Mouse (Mus musculus): ENCODE results near the gene Igsf9. TPM values are rescaled to one million over a fixed set of nuclear protein-coding genes. Genes with fewer than 3 reads are reported as not detected.

The Igsf9 gene
- polyA plus RNA-seq, 1 experiment from 2014 or later = 2.5 TPM

DNA sequence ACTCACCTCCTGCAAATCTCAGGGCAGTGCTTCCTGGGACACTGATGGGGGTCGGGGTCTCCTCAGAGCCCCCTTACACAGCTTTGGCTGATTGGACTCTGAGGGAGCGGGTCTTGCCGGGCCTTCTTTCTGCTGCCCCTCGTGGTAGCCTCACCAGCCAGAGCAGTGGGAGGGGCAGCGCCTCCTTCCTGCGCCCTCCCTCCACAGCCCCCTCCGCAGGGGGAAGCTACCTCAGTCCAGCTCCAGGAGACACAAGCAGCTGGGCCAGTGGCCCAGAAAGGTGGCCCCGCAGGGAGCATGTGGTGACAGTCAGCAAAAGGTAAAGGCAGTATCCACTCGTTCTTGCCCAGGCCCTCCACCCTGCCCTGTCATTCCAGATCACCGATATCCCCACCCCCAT lies 15.8 kb downstream of the Igsf9 start:
- WGBS (ENCODE audit: insufficient replicate concordance) = 36% methylated on average over 10 of the region's 10 CpGs
- ATAC-seq (ENCODE audit: low read depth) = no peak
- H3K4me3 ChIP-seq (ENCODE audit: low read depth, low read length) = no peak overlapping the region

DNA sequence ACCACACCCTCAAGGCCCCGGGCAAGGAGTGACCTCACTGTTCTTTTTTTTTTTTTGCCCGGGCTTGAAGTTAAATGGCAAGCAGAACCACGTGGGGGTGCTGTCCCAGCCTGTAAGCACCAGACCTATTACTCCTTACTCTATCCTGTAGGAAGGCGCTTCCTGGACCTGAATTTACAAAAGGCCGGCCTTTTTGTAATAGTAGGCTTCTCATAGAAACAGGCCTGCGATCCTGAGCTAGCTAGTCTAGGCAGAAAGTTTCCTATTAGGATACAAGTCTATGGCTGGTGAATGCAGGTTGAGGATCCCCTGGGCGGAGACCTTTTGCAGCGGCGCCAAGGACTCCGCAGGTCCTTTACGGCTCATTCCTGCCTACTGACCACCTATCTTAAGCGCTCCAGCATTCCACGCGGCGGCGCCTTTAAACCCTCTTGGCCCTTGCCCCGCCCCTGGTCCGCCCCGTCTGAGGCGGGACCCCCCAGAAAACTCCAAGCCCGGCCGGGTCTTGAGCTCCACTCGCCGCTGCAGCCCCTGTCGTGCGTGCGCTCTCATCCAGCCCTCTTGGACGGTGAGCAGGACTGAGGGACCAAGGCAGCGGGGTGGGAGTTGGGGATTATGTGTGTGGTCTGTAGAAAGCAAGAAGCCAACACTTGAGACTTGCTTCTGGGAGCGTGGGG lies 18.3 kb downstream of the Igsf9 start, which contains the start of gene Tagln2:
Tagln2 (plus strand) TSS at position 283 of the 677 bp plus-strand sequence.
- no peaks in the 10 kb centered on the region; the same call in 1 of the 2 replicates for H3K36me3 ChIP-seq (ENCODE audit: control insufficient read depth, insufficient read depth)
- no peaks in the 10 kb centered on the region for H3K9me3 ChIP-seq (replicated peaks; ENCODE audit: control insufficient read depth, low read length)
- peak within 1 kb of the TSS; percentile 77 for H3K27ac ChIP-seq (ENCODE audit: low read length)
- peak within 1 kb of the TSS; percentile 67 for H3K4me3 ChIP-seq (ENCODE audit: low read depth, low read length)
- ATAC-seq (ENCODE audit: low read depth) = peak; percentile 61
- H3K4me1 ChIP-seq (ENCODE audit: control insufficient read depth, low read depth, low read length) = peaks cover 27% of the 10 kb centered on the region
- 2% methylated on average over 30 of the region's 30 CpGs for WGBS (ENCODE audit: insufficient replicate concordance)
- peak within 1 kb of the TSS; percentile 64 for H3K4me2 ChIP-seq (ENCODE audit: low read depth, low read length)
- peak within 1 kb of the TSS; percentile 60 for H3K9ac ChIP-seq (ENCODE audit: low read depth, low read length)
- peaks cover 4% of the 10 kb centered on the region for H3K27me3 ChIP-seq (ENCODE audit: control insufficient read depth, insufficient read depth, low read depth, low read length)

More for the DNA sequence above, 15.8 kb downstream of the Igsf9 start:
- H3K27me3 ChIP-seq (ENCODE audit: control insufficient read depth, insufficient read depth, low read depth, low read length) = peaks cover 4% of the 10 kb centered on the region
- no peak overlapping the region for H3K4me2 ChIP-seq (ENCODE audit: low read depth, low read length)
- peaks cover 13% of the 10 kb centered on the region for H3K4me1 ChIP-seq (ENCODE audit: control insufficient read depth, low read depth, low read length)
- no peak overlapping the region for H3K27ac ChIP-seq (ENCODE audit: low read length)
- no peak overlapping the region for H3K9ac ChIP-seq (ENCODE audit: low read depth, low read length)
- no peaks in the 10 kb centered on the region for H3K9me3 ChIP-seq (replicated peaks; ENCODE audit: control insufficient read depth, low read length)
- H3K36me3 ChIP-seq (ENCODE audit: control insufficient read depth, insufficient read depth) = no peaks in the 10 kb centered on the region

DNA sequence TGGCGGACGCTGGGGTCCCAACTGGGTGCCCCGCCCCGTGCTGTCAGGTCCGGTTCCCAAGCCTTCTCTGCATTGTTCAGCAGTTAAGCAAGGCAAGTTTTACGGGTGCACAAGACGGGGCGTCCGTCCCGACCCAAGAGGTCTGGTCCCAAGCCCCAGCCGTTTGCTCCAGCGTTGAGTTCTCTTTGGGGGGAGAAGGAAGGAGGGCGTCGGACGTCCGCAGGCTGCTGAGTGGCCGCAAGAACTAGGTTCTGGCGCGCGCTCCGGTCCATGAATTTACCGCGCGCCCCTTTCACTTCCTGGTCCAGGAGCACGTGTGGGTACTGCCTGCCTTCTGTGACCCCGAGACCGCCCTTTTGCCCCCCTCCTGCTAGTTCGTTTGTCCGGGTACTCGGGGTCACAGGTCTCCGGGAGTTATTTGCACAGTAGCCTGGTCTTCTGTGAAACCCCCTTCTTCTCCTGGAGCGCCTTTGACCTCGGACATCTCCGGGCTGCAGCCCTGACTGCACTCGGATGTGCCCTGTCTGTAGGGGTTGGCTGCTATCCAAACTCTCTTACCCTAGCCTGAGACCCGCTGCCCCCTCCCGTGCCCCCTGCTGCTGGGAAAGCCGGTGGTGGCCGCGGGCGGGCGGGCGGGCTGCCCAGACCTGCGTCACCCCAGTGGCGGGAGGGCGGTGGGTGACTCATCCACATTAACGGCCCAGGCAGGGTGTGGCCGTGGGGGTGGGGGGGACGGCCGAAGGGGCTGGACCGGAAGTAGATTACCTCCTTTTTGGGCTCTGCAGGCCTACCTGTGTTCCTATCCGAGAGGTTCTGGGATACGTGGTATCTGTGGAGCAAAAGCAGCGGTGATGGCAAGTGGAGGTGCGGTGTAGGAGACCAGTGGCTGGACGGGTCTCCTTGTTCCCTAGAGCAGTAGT lies 19.1 kb downstream of the Igsf9 start:
- Histone ChIP-seq H3K27me3 (ENCODE audit: control insufficient read depth, insufficient read depth, low read depth, low read length) (peaks cover 4% of the 10 kb centered on the region), H3K27ac (ENCODE audit: low read length) (peak overlapping the region; percentile 77), H3K4me2 (ENCODE audit: low read depth, low read length) (peak overlapping the region; percentile 64), H3K9me3 (replicated peaks; ENCODE audit: control insufficient read depth, low read length) (no peaks in the 10 kb centered on the region), H3K4me1 (ENCODE audit: control insufficient read depth, low read depth, low read length) (peaks cover 27% of the 10 kb centered on the region), H3K9ac (ENCODE audit: low read depth, low read length) (peak overlapping the region; percentile 60), H3K4me3 (ENCODE audit: low read depth, low read length) (peak overlapping the region; percentile 67), H3K36me3 (ENCODE audit: control insufficient read depth, insufficient read depth) (peaks cover 6% of the 10 kb centered on the region)
- peak; percentile 62 for ATAC-seq (ENCODE audit: low read depth)
- under 1% methylated on average over 56 of the region's 56 CpGs for WGBS (ENCODE audit: insufficient replicate concordance)

DNA sequence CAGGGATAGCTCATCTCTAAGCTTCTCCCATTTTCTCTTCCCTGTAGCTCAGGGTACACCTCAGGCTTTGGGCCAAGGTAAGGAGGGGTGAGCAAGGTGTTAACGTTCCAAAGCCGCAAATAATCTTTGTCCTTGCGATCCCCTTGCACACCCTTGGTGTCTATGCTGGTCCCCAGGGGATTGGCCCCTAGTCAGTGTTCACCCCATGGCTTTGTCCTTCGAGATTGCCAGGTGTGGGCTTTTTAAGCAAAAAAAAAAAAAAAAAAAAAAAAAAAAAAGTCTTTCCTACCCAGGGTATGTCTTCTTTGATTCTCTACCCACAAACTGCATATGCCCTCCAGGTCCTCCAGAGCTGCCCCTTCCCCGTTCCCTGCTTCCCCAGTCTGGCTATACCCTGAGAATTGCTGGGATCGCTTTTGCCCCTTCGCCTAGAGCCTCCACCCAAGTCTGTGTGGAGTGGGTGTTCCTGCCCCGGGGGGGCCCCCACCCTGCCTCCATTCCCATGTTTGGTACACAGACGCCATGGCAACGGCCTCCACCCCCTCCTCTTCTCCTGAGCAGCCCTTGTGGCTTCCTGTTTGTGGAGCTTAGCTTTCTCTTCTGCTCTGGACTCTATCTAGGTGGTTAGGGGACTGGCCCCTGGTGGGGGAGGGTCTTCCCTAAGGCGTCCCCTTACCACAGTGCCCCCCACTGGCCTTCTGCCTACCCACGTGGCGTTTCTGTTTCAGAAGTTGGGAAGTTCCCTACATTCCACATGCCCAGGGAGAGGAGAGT lies 20.0 kb downstream of the Igsf9 start:
- H3K4me1 ChIP-seq (ENCODE audit: control insufficient read depth, low read depth, low read length) = peaks cover 27% of the 10 kb centered on the region
- peak overlapping the region; percentile 60 for H3K9ac ChIP-seq (ENCODE audit: low read depth, low read length)
- no peaks in the 10 kb centered on the region for H3K9me3 ChIP-seq (replicated peaks; ENCODE audit: control insufficient read depth, low read length)
- ATAC-seq (ENCODE audit: low read depth) = peak; percentile 14; the same call in 1 of the 2 replicates
- H3K27me3 ChIP-seq (ENCODE audit: control insufficient read depth, insufficient read depth, low read depth, low read length) = peaks cover 4% of the 10 kb centered on the region
- H3K27ac ChIP-seq (ENCODE audit: low read length) = peak overlapping the region; percentile 77
- H3K36me3 ChIP-seq (ENCODE audit: control insufficient read depth, insufficient read depth) = peaks cover 6% of the 10 kb centered on the region
- whole genome bisulfite sequencing (ENCODE audit: insufficient replicate concordance) = 1% methylated on average over 13 of the region's 13 CpGs
- H3K4me2 ChIP-seq (ENCODE audit: low read depth, low read length) = peak overlapping the region; percentile 64
- H3K4me3 ChIP-seq (ENCODE audit: low read depth, low read length) = peak overlapping the region; percentile 67

DNA sequence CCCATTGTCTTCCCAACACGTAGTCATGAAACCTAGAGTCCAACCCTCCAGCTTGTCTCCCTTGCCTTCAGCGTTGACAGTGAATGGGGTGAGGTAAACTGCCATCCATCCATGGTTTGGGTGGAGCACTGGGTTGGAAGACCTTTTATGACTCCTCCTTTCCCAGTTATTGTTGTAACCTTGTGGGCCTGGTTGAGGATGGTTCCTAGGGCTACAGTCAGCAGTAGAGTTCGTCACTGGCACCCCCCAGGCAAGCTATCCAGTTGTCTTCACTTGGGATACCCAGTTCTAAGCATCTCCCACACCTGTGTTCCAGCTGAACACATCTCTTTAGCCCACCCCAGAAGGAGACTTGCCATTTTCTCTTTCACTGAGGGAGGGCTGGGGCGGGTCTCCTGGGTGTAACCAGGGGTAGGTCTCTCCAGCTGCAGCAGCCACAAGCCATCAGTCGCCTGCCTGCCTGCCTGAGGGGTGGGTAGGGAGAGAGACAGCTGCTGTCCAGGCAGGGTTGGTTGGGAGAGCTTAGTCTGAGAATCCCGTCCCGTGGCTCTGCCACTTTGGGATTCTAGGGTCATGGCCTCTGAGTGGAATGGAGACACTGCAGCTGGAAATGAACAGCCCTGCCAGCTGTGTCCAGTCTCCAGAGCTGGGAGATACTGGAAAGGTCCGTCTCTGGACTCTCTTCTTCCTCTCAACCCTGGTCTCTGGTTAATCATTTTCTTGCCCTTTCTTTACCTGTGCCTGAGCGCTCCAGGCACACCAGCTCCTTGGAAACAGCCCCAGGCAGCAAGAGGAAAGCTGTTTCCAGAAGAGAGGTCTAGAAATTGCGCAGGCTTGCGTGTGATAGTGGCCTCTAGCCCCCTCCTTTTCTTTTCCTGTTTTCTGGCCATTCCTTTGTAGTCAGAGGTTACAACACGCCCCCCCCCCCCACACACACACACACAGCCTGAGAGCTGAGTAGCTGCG lies 20.8 kb downstream of the Igsf9 start:
- Histone ChIP-seq H3K27ac (ENCODE audit: low read length) (peak overlapping the region; percentile 77), H3K9me3 (replicated peaks; ENCODE audit: control insufficient read depth, low read length) (no peaks in the 10 kb centered on the region), H3K27me3 (ENCODE audit: control insufficient read depth, insufficient read depth, low read depth, low read length) (peaks cover 4% of the 10 kb centered on the region), H3K36me3 (ENCODE audit: control insufficient read depth, insufficient read depth) (peaks cover 6% of the 10 kb centered on the region), H3K4me2 (ENCODE audit: low read depth, low read length) (peak overlapping the region; percentile 64), H3K9ac (ENCODE audit: low read depth, low read length) (peak overlapping the region; percentile 19; the same call in 1 of the 2 replicates), H3K4me3 (ENCODE audit: low read depth, low read length) (peak overlapping the region; percentile 67), H3K4me1 (ENCODE audit: control insufficient read depth, low read depth, low read length) (peaks cover 27% of the 10 kb centered on the region)
- 15% methylated on average over 12 of the region's 13 CpGs for WGBS (ENCODE audit: insufficient replicate concordance)
- no peak for ATAC-seq (ENCODE audit: low read depth)

DNA sequence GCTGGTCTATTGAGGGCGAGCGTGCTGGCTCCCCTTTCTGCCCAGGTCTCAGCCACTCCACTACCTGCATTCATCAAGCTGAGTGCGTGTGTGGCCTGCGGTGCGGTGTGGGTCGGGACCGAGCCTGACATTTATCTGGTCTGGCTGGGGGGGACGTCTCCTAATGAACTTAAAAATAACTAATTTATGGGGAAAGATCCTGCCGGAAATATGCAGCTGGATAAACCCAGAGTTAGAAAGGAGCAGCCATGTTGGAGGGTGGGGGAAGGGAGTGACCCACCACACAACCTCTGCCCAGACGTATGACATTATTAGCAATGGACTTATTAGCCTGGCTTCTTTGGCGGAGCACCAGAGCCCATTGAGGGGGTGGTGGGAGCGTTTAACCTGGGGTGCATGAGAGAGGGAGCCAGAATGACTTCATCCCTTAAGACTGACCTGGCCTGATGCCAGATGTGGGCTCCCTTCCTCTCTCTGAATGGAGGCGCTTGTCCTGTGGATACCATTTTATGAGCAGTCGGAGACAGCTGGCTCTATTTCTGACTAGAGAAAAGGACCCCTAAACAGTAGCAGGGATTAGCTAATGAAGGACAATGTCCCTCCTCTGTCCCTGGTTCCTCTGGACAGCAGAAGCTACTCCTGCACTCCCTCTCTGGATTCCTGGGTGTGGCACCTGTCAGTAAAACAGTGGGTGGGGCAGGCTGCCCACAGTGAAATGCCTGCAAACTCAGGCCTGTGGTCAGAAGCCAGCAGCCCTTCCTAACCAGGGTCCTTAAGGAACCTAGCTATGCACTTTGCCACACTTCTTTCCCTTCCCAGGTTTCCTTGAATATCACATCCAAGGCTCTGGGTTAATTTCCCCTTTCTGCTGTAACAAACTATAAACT lies 21.8 kb downstream of the Igsf9 start:
- H3K27ac ChIP-seq (ENCODE audit: low read length) = peak overlapping the region; percentile 77

DNA sequence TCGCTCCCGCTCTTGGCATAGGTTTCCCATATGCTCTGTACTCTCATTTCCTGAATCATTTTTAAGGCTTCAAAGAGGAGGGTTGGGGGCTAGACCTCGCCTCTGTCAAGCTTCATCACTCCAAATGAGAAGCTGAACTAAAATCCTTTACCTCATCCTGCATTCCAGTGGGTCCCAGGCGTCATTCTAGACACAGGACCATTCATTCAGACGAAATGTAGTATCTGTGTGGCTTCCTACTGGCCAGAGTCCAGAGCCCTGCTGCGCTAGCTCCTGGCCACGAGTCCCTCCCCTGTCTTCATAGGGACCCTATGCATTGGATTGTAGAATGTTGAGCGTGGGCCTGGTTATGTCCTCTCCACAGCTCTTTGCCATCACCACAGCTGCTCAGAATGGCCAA lies 23.2 kb downstream of the Igsf9 start:
- Histone ChIP-seq H3K4me1 (ENCODE audit: control insufficient read depth, low read depth, low read length) (peaks cover 25% of the 10 kb centered on the region), H3K36me3 (ENCODE audit: control insufficient read depth, insufficient read depth) (peaks cover 6% of the 10 kb centered on the region), H3K9ac (ENCODE audit: low read depth, low read length) (no peak overlapping the region), H3K9me3 (replicated peaks; ENCODE audit: control insufficient read depth, low read length) (no peaks in the 10 kb centered on the region), H3K27me3 (ENCODE audit: control insufficient read depth, insufficient read depth, low read depth, low read length) (peaks cover 4% of the 10 kb centered on the region), H3K27ac (ENCODE audit: low read length) (no peak overlapping the region), H3K4me3 (ENCODE audit: low read depth, low read length) (no peak overlapping the region), H3K4me2 (ENCODE audit: low read depth, low read length) (no peak overlapping the region)
- WGBS (ENCODE audit: insufficient replicate concordance) = 68% methylated on average over 8 of the region's 8 CpGs
- no peak for ATAC-seq (ENCODE audit: low read depth)

More for the DNA sequence above, 21.8 kb downstream of the Igsf9 start:
- H3K27me3 ChIP-seq (ENCODE audit: control insufficient read depth, insufficient read depth, low read depth, low read length) = peaks cover 4% of the 10 kb centered on the region
- H3K4me2 ChIP-seq (ENCODE audit: low read depth, low read length) = peak overlapping the region; percentile 64
- no peaks in the 10 kb centered on the region for H3K9me3 ChIP-seq (replicated peaks; ENCODE audit: control insufficient read depth, low read length)
- peak overlapping the region; percentile 19; the same call in 1 of the 2 replicates for H3K9ac ChIP-seq (ENCODE audit: low read depth, low read length)
- 32% methylated on average over 14 of the region's 14 CpGs for WGBS (ENCODE audit: insufficient replicate concordance)
- peaks cover 6% of the 10 kb centered on the region for H3K36me3 ChIP-seq (ENCODE audit: control insufficient read depth, insufficient read depth)
- H3K4me1 ChIP-seq (ENCODE audit: control insufficient read depth, low read depth, low read length) = peaks cover 27% of the 10 kb centered on the region
- peak overlapping the region; percentile 67 for H3K4me3 ChIP-seq (ENCODE audit: low read depth, low read length)
- ATAC-seq (ENCODE audit: low read depth) = no peak

Data from liver, embryonic 16.5 days (tissue).